Mouse (Mus musculus) embryonic facial prominence, embryonic 15.5 days (tissue): ENCODE measurements around the gene Maco1. TPM values are rescaled to one million over a fixed set of nuclear protein-coding genes. Genes with fewer than 3 reads are reported as not detected.

Experiments
- ATAC-seq: fragments of 200-750 bp; cut with Nextera tagmentation; 2 replicates; pipeline ENCODE4 v1.8.0; 2017; ENCODE audit warnings: low read depth, moderate TSS enrichment; ENCODE audit not compliant: insufficient number of reproducible peaks, low FRiP score, low TSS enrichment
- H3K27ac ChIP-seq: fragments of 300-500 bp; sonication (generic); replicated peaks from 2 replicates; pipeline ENCODE4 v1.5.1; 2015; ENCODE audit warnings: mild to moderate bottlenecking, inconsistent platforms
- H3K27me3 ChIP-seq: fragments of 300-500 bp; sonication (generic); 2 replicates; pipeline ENCODE4 v1.6.1; 2015; ENCODE audit warnings: inconsistent platforms
- H3K36me3 ChIP-seq: fragments of 300-500 bp; sonication (generic); 2 replicates; pipeline ENCODE4 v1.6.1; 2015; ENCODE audit warnings: mild to moderate bottlenecking, inconsistent platforms
- H3K4me1 ChIP-seq: fragments of 300-500 bp; sonication (generic); 2 replicates; pipeline ENCODE4 v1.6.1; 2015; ENCODE audit warnings: inconsistent platforms
- H3K4me2 ChIP-seq: fragments of 300-500 bp; sonication (generic); replicated peaks from 2 replicates; pipeline ENCODE4 v1.6.1; 2015; ENCODE audit warnings: mild to moderate bottlenecking, inconsistent platforms
- H3K4me3 ChIP-seq: fragments of 300-500 bp; sonication (generic); replicated peaks from 2 replicates; pipeline ENCODE4 v1.5.1; 2015; ENCODE audit warnings: mild to moderate bottlenecking, inconsistent platforms
- H3K9ac ChIP-seq: fragments of 300-500 bp; sonication (generic); 2 replicates; pipeline ENCODE4 v1.6.1; 2015; ENCODE audit warnings: inconsistent platforms
- H3K9me3 ChIP-seq: fragments of 300-500 bp; sonication (generic); replicated peaks from 2 replicates; pipeline ENCODE4 v1.6.1; 2016; ENCODE audit warnings: inconsistent platforms
- WGBS: fragments of 180-500 bp; shearing (Covaris S2); methylation state at CpG from one replicate; pipeline ENCODE4 v1.1.7; 2015; 5-methylcytosine and 5-hydroxymethylcytosine counted together
- polyA plus RNA-seq: library from polyadenylated mRNA; unstranded; fragments of >200 nt; fragmentation: Nextera tagmentation; extraction: Ambion mirVana; gene quantifications from 2 replicates; pipeline ENCODE4 v1.2.1, GENCODE M21; 2015

Gene Maco1
- polyA plus RNA-seq, 1 experiment from 2014 or later = 45.3 TPM

DNA sequence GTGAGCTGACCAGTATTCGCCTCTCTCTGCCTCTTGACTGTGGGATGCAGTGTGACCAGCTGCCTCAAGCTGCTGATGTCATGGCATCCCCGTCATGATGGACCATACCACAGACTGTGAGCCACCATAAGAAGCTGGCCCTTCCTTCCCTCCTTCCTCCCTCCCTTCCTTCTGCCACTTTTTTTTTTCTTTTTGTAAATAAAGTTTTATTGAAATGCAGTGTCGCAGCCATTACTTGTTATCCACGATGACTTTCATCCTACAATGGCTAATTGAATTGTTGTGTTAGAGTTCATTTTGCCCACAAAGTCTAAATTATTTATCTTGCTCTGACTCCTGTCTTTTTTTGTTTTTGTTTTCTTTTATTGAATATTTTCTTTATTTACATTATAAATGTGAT lies 5.3 kb upstream of the Maco1 start:
- Histone ChIP-seq H3K9ac (no peak overlapping the region), H3K27ac (no peak overlapping the region), H3K27me3 (no peaks in the 10 kb centered on the region), H3K4me2 (no peak overlapping the region), H3K4me3 (no peak overlapping the region), H3K9me3 (no peaks in the 10 kb centered on the region), H3K36me3 (no peaks in the 10 kb centered on the region), H3K4me1 (peaks cover 17% of the 10 kb centered on the region)
- WGBS = 85% methylated on average over 4 of the region's 4 CpGs
- no peak for ATAC-seq

DNA sequence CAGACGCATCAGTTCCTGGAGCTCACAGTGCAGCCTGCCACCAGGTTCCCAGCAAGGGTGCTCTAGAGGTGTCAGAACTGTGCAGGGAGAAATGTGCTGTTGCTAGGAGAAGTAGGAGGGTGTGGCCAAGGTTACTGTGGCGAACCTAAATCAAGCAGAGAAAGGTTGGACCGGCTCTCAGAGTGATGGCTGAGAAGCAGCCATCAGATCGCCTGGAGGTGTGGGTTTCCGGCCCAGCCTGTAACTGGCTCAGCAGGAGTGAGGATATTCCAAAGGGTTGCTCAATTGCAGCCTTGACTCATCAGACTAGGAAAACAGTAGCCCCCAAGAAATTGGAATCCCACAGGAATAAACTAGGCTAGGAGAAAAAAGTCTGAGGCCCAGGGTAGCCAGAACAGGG lies 3.4 kb upstream of the Maco1 start:
- Histone ChIP-seq H3K27ac (peak overlapping the region; percentile 96), H3K27me3 (no peaks in the 10 kb centered on the region), H3K4me1 (peaks cover 24% of the 10 kb centered on the region), H3K4me2 (peak overlapping the region; percentile 2; the same call in 1 of the 2 replicates), H3K36me3 (no peaks in the 10 kb centered on the region), H3K9ac (no peak overlapping the region), H3K9me3 (no peaks in the 10 kb centered on the region), H3K4me3 (no peak overlapping the region)
- ATAC-seq = no peak
- WGBS = 23% methylated on average over 5 of the region's 5 CpGs

DNA sequence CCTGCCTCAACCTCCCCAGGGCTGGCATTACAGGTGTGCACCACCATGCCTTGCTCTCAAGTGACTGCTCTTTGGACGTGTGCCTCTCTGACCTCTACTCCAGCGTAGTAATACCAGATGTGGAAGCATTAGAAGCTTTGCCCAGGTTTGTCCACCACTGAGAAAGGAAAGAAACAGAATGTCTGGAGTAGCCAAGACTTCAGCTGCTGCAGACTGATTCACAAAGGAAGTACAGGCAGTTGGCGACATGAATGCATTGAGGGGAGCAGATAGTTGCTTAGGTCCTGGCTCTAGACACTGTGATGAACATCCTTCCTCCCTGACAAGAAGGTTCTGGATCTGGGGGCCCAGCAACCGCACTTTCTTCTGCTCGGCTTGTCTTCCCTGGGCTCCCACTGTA lies 2.9 kb upstream of the Maco1 start:
- Histone ChIP-seq H3K4me3 (no peak overlapping the region), H3K9ac (no peak overlapping the region), H3K4me2 (peak overlapping the region; percentile 2; the same call in 1 of the 2 replicates), H3K27me3 (no peaks in the 10 kb centered on the region), H3K27ac (peak overlapping the region; percentile 96), H3K4me1 (peaks cover 28% of the 10 kb centered on the region), H3K9me3 (no peaks in the 10 kb centered on the region), H3K36me3 (no peaks in the 10 kb centered on the region)
- no peak for ATAC-seq
- WGBS = 39% methylated on average over 5 of the region's 5 CpGs

DNA sequence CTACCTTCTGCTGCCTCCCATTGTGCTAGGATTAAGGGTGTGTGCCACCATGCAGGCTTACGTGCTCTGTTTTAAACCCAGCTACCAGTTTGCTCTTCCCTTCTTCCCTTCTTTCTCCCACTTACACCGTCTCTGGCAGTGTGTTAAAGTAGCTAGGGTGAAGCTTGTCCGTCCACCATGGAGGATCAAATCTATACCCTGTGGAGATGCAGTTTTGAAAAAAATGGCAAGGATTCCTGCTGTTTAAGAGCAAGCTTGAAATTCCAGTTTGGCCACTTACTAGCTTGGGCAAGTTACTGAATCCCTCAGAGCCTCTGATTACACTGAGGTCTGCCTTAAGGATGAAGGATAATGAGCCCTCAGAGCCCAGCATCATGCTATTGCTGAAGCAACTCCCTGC lies 2.2 kb upstream of the Maco1 start:
- Histone ChIP-seq H3K9me3 (no peaks in the 10 kb centered on the region), H3K27ac (peak overlapping the region; percentile 96), H3K4me1 (peaks cover 30% of the 10 kb centered on the region)

DNA sequence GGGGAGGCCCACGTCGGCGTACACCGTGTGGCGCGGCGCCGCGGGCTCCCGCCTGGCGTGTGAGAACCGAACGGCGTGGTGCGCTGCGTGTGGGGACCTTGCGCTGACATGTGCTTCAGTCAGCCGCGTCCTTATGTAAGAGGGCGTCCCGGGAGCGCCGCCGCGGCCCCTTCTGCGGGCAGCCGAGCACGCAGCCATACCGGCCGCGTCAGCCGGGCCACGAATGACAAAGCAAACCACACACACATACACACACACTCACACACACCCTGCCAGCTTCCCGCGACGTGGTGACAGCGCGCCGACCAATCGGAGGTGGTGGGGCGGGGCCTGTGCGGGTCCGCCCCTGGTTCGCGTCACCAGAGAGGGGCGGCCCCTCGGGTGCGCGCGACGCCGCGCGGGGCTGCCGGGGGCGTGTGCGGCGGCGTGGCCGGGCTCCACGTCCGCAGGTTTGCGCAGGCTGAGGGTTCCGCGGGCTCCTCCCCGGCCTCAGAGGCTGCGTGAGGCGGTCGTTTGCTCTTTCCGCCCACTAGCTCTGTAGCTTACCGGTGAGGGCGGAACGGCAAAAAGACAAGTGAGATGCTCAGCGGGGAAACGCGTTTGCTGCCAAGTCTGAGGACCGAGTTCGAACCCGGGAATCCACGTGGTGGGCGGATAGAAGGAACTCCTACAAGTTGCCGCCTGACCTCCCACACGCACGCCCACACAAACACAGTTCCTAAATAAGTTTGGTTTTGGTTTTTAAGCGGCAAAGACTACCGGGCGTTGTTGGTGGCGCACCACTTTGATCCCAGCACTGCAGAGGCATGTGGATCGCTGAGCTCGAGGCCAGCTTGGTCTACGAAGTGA lies 716 bp upstream of the Maco1 start:
- peak; percentile 93 for ATAC-seq
- H3K27me3 ChIP-seq = no peaks in the 10 kb centered on the region
- peak overlapping the region; percentile 48 for H3K9ac ChIP-seq
- H3K4me1 ChIP-seq = peaks cover 30% of the 10 kb centered on the region
- peak overlapping the region; percentile 99 for H3K4me3 ChIP-seq
- H3K4me2 ChIP-seq = peak overlapping the region; percentile 64
- peak overlapping the region; percentile 96 for H3K27ac ChIP-seq
- H3K36me3 ChIP-seq = no peaks in the 10 kb centered on the region
- H3K9me3 ChIP-seq = no peaks in the 10 kb centered on the region
- under 1% methylated on average over 90 of the region's 91 CpGs for WGBS

More for the DNA sequence above, 2.2 kb upstream of the Maco1 start:
- H3K4me3 ChIP-seq = no peak overlapping the region
- no peaks in the 10 kb centered on the region for H3K27me3 ChIP-seq
- H3K36me3 ChIP-seq = no peaks in the 10 kb centered on the region
- ATAC-seq = no peak
- H3K4me2 ChIP-seq = no peak overlapping the region
- 38% methylated on average over 3 of the region's 3 CpGs for WGBS
- H3K9ac ChIP-seq = no peak overlapping the region

DNA sequence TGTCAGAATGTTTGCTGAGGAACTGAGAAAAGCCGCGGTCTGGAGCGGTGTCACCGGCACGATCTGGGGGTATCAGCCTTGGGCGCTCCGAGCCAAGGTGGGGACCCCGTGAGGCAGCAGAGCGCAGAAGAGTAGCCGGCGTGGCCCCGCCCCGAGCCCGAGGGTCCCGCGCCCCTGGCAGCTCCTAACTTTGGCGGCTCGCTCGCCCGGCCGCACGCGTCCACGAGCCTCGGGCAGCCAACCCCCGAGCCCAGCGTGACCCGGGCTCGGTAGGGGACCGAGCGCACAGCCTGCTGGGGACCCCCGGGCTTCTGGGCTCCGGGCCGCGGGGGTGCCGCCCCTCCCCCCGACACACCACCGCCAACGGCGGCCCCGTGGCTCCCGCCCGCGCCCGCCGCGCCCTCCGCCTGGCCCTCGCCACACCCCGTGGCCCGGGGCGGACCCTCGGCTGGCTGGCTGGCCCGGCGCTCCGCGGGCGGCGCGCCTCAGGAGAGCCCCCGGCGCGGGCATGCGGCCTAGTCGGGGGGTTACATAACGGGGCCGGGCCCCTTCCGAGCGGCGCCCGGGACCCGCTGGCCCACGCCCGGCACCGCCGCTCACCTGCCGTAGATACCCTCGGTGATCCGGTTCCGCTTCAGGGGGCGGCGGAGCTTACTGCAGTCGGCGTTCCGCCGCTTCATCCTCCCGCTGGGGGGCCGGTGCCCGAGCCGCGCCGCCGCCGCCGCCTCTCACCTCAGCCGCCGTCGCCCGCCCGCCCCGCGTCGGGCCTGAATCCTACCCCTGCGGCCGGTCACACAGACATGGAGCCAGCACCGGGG lies 498 bp downstream of the Maco1 start:
- H3K4me3 ChIP-seq = peak overlapping the region; percentile 99
- peak overlapping the region; percentile 64 for H3K4me2 ChIP-seq
- peaks cover 34% of the 10 kb centered on the region for H3K4me1 ChIP-seq
- no peaks in the 10 kb centered on the region for H3K36me3 ChIP-seq
- no peaks in the 10 kb centered on the region for H3K27me3 ChIP-seq
- no peaks in the 10 kb centered on the region for H3K9me3 ChIP-seq
- peak overlapping the region; percentile 81 for H3K9ac ChIP-seq
- peak; percentile 36; the same call in 1 of the 2 replicates for ATAC-seq
- WGBS = under 1% methylated on average over 102 of the region's 106 CpGs
- H3K27ac ChIP-seq = peak overlapping the region; percentile 96

DNA sequence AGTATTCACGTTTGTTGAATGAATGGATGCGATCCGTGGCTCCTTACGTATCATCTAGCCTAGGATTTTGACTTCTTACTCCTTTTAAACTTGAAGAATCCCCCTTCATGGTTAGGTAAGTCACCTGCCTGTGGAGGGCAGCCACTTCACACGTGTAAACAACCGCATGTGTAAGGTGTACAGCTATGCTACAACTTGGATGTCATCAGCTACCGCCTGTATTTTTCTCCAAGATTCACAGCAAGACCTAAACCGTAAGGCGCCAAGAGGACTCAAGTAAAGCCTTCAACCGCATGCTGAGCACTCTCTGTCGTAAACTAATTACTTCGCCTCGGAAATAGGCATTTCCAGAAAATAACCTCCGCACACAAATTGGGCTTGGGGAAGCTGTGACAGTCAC lies 1.3 kb downstream of the Maco1 start:
- Histone ChIP-seq H3K36me3 (no peaks in the 10 kb centered on the region), H3K9ac (peak overlapping the region; percentile 81), H3K27ac (peak overlapping the region; percentile 13; the same call in 1 of the 2 replicates), H3K9me3 (no peaks in the 10 kb centered on the region), H3K4me1 (peaks cover 35% of the 10 kb centered on the region), H3K27me3 (no peaks in the 10 kb centered on the region), H3K4me2 (peak overlapping the region; percentile 64), H3K4me3 (peak overlapping the region; percentile 99)
- 10% methylated on average over 14 of the region's 14 CpGs for WGBS
- no peak for ATAC-seq

DNA sequence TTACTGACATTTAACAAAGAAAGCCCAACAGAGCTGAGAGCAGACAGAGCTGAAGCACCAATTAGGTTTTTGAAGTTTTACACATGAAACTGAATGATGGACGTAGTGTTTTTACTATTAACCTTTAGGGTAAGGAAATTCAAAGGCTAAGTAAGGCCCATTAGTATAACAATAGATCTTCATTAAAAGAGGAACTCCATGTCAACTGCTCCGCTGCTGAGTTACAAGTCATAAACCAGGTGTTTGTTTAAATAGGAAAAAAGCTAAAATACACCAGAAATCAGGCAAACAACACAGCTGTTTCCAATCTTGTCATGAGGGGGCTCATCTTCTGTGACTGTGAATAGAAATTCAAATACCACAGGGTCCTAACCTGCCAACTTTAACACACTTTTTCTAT lies 1.9 kb downstream of the Maco1 start:
- Histone ChIP-seq H3K4me2 (peak overlapping the region; percentile 64), H3K9me3 (no peaks in the 10 kb centered on the region), H3K36me3 (no peaks in the 10 kb centered on the region), H3K27me3 (no peaks in the 10 kb centered on the region), H3K4me1 (peaks cover 34% of the 10 kb centered on the region), H3K27ac (no peak overlapping the region), H3K4me3 (peak overlapping the region; percentile 99), H3K9ac (no peak overlapping the region)
- no peak for ATAC-seq
- WGBS = 50% methylated on average over 2 of the region's 2 CpGs

DNA sequence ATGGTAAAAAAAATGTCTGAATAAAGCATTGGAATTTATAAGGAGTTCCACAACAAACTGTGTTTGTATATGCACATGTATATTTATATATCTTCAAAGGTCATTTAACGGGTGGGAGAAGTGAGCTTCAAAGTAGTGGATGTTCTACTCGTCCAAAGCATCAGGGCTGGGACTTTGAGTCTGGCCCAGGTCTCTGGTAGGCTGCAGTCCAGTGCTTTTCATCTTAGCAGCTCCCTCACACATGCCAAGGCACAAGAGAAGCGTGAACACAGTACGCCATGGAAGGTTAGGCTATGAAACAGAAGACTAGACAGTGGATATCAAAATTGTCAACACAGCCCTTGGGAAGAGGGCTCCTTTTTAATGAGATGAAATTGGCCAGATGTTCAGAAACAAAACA lies 2.6 kb downstream of the Maco1 start:
- H3K9me3 ChIP-seq = no peaks in the 10 kb centered on the region
- H3K27ac ChIP-seq = no peak overlapping the region
- H3K27me3 ChIP-seq = no peaks in the 10 kb centered on the region
- H3K4me3 ChIP-seq = no peak overlapping the region
- H3K4me1 ChIP-seq = peaks cover 32% of the 10 kb centered on the region
- no peaks in the 10 kb centered on the region for H3K36me3 ChIP-seq
- 0 out of 2 replicates have a peak overlapping the region, but pooled peaks have one; percentile 15 for H3K4me2 ChIP-seq
- 58% methylated on average over 4 of the region's 4 CpGs for WGBS
- no peak overlapping the region for H3K9ac ChIP-seq
- ATAC-seq = no peak

DNA sequence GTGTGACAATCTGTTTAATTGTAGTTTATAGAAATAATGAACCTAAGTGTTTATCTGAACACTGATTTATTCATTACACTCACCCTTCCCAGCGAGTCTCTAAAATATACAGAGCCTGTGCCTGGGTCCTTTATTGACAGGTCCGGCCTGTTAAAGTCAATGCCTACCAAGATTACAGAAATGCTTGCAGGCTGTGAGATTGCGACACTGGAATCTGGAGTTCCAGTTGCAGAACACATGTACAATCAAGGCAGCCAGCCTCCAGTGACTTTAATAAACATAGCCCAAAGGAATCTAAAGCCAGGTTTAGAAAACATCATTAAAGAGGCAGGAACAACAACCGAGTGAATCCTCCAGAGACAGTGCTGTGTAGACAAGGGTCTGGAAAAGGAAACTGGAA lies 5.6 kb downstream of the Maco1 start:
- 62% methylated on average over 4 of the region's 4 CpGs for WGBS
- Histone ChIP-seq H3K36me3 (no peaks in the 10 kb centered on the region), H3K4me2 (no peak overlapping the region), H3K9me3 (no peaks in the 10 kb centered on the region), H3K27me3 (no peaks in the 10 kb centered on the region), H3K4me1 (peaks cover 24% of the 10 kb centered on the region), H3K27ac (peak overlapping the region; percentile 36; the same call in 1 of the 2 replicates), H3K4me3 (no peak overlapping the region), H3K9ac (no peak overlapping the region)
- no peak for ATAC-seq

DNA sequence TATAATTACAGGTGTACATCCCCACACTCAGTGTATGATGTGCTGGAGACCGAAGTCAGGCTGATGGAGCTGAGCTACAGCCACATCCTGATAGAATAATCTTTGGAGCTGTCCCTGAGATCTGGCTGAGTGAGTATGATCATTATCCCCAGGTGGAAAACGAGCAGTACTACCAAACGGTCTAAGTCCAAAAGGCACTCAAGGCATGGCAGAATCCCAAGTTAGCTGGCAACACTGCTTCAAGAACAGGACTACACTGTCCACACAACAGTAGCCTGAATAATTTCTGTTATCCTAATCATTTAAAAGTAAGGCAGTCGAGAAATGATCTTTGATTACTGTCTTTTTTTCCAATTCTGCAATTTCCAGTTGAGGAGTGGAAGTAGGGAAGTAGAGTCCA lies 9.6 kb downstream of the Maco1 start:
- Histone ChIP-seq H3K4me3 (no peak overlapping the region), H3K9ac (no peak overlapping the region), H3K27me3 (no peaks in the 10 kb centered on the region), H3K4me1 (peaks cover 11% of the 10 kb centered on the region; the same call in 1 of the 2 replicates), H3K36me3 (no peaks in the 10 kb centered on the region), H3K9me3 (no peaks in the 10 kb centered on the region), H3K4me2 (no peak overlapping the region), H3K27ac (no peak overlapping the region)
- no peak for ATAC-seq
- WGBS = 87% methylated on average over 4 of the region's 4 CpGs
